Mouse (Mus musculus): ENCODE results near the gene Ift27. TPM values are rescaled to one million over a fixed set of nuclear protein-coding genes. Genes with fewer than 3 reads are reported as not detected.

Gene Ift27
- 50.6 and 63.3 TPM in 2 replicates for polyA plus RNA-seq (2021; fragmentation: Nextera tagmentation)
- long read RNA-seq, experiment 1, transcript Ift27-201 (7 exons, 1,013 nt), result major isoform, 21 of 31 reads
- long read RNA-seq, experiment 1, partial matches to known transcripts, result 2 of 31 reads
- long read RNA-seq, experiment 1, other reads (novel, unspliced or antisense), result 8 of 31 reads
- long read RNA-seq, experiment 2, transcript Ift27-201 (7 exons, 1,013 nt), result major isoform, 24 of 32 reads
- long read RNA-seq, experiment 2, partial matches to known transcripts, result 2 of 32 reads
- long read RNA-seq, experiment 2, other reads (novel, unspliced or antisense), result 6 of 32 reads

DNA sequence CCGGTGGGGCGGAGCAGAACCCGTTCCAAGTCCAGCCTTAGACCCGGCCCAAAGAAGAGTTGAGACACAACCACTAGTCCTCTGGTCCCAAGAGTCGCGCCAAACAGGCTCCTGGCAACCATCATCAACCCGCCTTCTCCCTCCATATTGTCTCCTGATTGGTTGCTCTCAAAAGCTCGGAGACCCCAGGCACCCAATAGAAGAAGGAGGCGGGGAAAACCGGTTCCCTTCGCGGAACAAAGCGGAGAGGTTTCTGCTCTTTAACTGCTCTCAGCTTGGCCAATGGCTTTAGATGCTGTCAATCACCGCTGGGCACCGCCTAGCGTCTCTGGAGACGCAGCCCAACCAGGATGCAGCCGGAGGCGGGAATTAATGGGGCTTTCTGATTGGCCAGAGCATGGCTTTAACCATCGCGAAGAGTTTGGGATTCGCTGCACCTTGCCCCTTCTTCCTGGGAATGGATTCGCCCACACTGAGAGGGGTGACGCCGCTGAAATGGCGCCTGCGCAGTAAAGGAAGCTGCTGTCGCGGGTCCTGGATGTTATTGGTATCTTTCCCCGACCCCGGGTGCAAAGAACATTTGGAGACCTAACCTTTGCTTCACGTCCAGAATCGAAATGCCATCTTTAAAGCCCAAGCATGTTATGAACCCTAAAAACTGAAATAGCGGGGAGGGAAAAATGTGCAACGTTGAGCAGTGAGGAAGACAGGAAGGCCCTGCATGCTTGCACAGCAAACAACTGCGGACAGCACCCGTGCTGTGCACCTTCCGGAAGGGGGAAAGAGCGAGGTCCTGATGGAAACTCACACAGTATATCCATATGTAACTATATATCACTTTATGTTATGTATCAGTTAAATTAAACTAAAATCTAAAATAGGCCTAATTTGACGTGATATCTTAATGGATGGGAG, at the start of gene Ift27:
Ift27 (minus strand) TSS at position 136 of the 915 bp plus-strand sequence.

DNA sequence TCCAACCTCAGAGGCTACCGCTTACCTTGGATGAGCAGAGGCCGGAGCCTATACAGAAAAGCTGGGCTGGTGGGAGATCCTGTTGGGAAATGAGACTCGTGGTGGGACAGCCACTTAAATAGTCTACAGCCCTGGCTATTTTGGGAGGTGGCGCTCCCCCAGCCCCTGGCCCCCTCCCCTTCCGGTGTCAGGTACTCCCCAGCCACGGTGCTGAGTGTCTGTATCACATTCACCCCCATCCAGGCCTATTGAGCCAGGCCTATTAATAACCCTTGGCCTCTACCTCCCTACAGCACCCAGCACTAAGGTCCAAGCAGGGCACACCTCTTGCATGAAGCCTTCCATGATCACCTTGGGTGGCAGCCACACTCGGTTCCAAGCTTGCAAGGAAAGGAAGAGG, 32.4 kb upstream of the Ift27 start, which contains the start of gene Pvalb:
Pvalb (minus strand) TSS at position 89 of the 400 bp plus-strand sequence.

DNA sequence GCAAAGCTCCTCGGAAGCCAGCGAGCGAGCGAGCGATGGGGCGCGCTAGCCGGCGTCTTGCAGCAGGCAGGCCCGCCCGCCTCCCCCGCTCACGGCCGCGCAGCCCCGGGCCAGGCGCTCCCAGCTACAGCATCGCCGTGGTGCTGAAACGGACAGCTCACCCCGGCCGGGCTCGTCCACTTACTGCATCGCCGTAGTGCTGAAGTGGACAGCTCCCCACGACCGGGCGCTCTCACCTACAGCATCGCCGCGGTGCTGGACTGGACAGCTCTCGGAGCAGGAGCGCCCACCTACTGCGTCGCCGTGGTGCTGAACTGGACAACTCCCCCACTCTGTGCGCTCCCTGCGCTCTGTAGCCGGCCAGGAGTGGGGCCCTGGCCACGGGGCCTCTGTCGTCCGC, 54.2 kb downstream of the Ift27 start, which contains the start of gene Cacng2:
Cacng2 (minus strand) TSS at position 325 of the 400 bp plus-strand sequence.

Other genes starting within 250 kb of the Ift27 start
- 296 and 339 TPM in 2 replicates for gene Txn2, start 245.1 kb downstream of the Ift27 start, polyA plus RNA-seq (2021; fragmentation: Nextera tagmentation)
- gene Foxred2, start 217.4 kb downstream of the Ift27 start, polyA plus RNA-seq (2021; fragmentation: Nextera tagmentation), result 5.6 and 5.8 TPM in 2 replicates
- 81.5 and 95.3 TPM in 2 replicates for gene Eif3d, start 203.3 kb downstream of the Ift27 start, polyA plus RNA-seq (2021; fragmentation: Nextera tagmentation)
- gene Cacng2, start 54.1 kb downstream of the Ift27 start, polyA plus RNA-seq (2021; fragmentation: Nextera tagmentation), result 11.7 and 13.5 TPM in 2 replicates
- 90.5 and 106 TPM in 2 replicates for gene Pvalb, start 32.3 kb upstream of the Ift27 start, polyA plus RNA-seq (2021; fragmentation: Nextera tagmentation)
- 1.5 and 2.0 TPM in 2 replicates for gene Ncf4, start 70.7 kb upstream of the Ift27 start, polyA plus RNA-seq (2021; fragmentation: Nextera tagmentation)
- 0.21 and 0.48 TPM in 2 replicates for gene Csf2rb2, start 131.6 kb upstream of the Ift27 start, polyA plus RNA-seq (2021; fragmentation: Nextera tagmentation)
- 0.68 and 0.89 TPM in 2 replicates for gene Csf2rb, start 151.6 kb upstream of the Ift27 start, polyA plus RNA-seq (2021; fragmentation: Nextera tagmentation)
- not detected in 2 replicates for gene Tex33, start 221.8 kb upstream of the Ift27 start, polyA plus RNA-seq (2021; fragmentation: Nextera tagmentation)
- gene Tst, start 231.8 kb upstream of the Ift27 start, polyA plus RNA-seq (2021; fragmentation: Nextera tagmentation), result 97.1 and 101 TPM in 2 replicates
- 3.3 and 4.3 TPM in 2 replicates for gene Mpst, start 232.3 kb upstream of the Ift27 start, polyA plus RNA-seq (2021; fragmentation: Nextera tagmentation)